8 mouse cellular contexts compared by ENCODE assay signal in genomic region chr8:10945939-10946740, GRCm38 (mm10).
DNase-seq lines count a peak whose midpoint lies in the region; ATAC-seq and TF ChIP-seq lines count a peak whose summit lies in the region.

No protein-coding gene starts in this region.

- intact Hi-C loops in gastrocnemius, adult 2 months (cut with DNase I): no loop called here
- intact Hi-C loops in left cerebral cortex, postnatal 10 days (cut with DNase I): no loop called here

- no peaks in the 10 kb centered on the region for H3K36me3 ChIP-seq in hindbrain, embryonic 16.5 days (ENCODE audit: control insufficient read depth, insufficient read depth, low read length)
- H3K36me3 ChIP-seq in megakaryocyte, embryonic 14.5 days (replicated peaks; ENCODE audit: low read length): no peaks in the 10 kb centered on the region

- H3K27me3 ChIP-seq in hindbrain, embryonic 16.5 days (replicated peaks; ENCODE audit: control insufficient read depth, insufficient read depth, low read length): peaks cover 3% of the 10 kb centered on the region; the same call in 1 of the 2 replicates
- peaks cover 29% of the 10 kb centered on the region for H3K27me3 ChIP-seq in megakaryocyte, embryonic 14.5 days (replicated peaks)

- 0 out of 2 replicates have a peak overlapping the region, but pooled peaks have one; percentile 8 for H3K4me3 ChIP-seq in cortical plate, adult 2 months (ENCODE audit: insufficient read depth, low read length)
- peak overlapping the region; percentile 62 for H3K4me3 ChIP-seq in gastrocnemius, adult 2 months
- peak overlapping the region; percentile 20 for H3K4me3 ChIP-seq in hindbrain, embryonic 16.5 days (ENCODE audit: low read length)
- H3K4me3 ChIP-seq in megakaryocyte, embryonic 14.5 days (replicated peaks): peak overlapping the region; percentile 88

- DNase-seq in T-cell, adult 2 months (ENCODE audit: low spot score): peak; percentile 77
- DNase-seq in gastrocnemius, adult 2 months: peak; percentile 94
- peak; percentile 59 to 96 for DNase-seq in left cerebral cortex, postnatal 10 days (ENCODE audit: extremely low spot score in 1 of 2, low spot score in 2 of 2)
- peak; percentile 85 to 86 for DNase-seq in right cerebral cortex, postnatal 10 days (ENCODE audit: low spot score in 2 of 2)
- peak; percentile 97 for DNase-seq in urinary bladder, postnatal 14 days (ENCODE audit: low spot score)

- H3K9ac ChIP-seq in hindbrain, embryonic 16.5 days (ENCODE audit: low read depth, low read length): peak overlapping the region; percentile 57

- no peak for TF ChIP-seq POLR2A in cortical plate, adult 2 months (IDR thresholded peaks at IDR 0.05; ENCODE audit: extremely low read depth, insufficient read depth, low read length)

- no peaks in the 10 kb centered on the region for H3K9me3 ChIP-seq in hindbrain, embryonic 16.5 days (ENCODE audit: control insufficient read depth, low read length)
- peaks cover 2% of the 10 kb centered on the region; the same call in 1 of the 2 replicates for H3K9me3 ChIP-seq in megakaryocyte, embryonic 14.5 days

- TF ChIP-seq CTCF in cortical plate, adult 2 months (IDR thresholded peaks at IDR 0.05; ENCODE audit: extremely low read depth, insufficient read depth, low read length): no peak
- TF ChIP-seq CTCF in gastrocnemius, adult 2 months (IDR thresholded peaks at IDR 0.05): no peak

- H3K27ac ChIP-seq in cortical plate, adult 2 months (ENCODE audit: insufficient read depth, low read length): no peak overlapping the region
- H3K27ac ChIP-seq in gastrocnemius, adult 2 months: peak overlapping the region; percentile 59
- peak overlapping the region; percentile 68 for H3K27ac ChIP-seq in hindbrain, embryonic 16.5 days (ENCODE audit: low read depth, low read length)

- ATAC-seq in hindbrain, embryonic 16.5 days: peak; percentile 87

- peak overlapping the region; percentile 50 for H3K4me2 ChIP-seq in hindbrain, embryonic 16.5 days (ENCODE audit: low read length)

- 0 out of 2 replicates have a peak, but pooled peaks cover 3% of the 10 kb centered on the region for H3K4me1 ChIP-seq in cortical plate, adult 2 months (ENCODE audit: control insufficient read depth, insufficient read depth, low read length)
- peaks cover 18% of the 10 kb centered on the region for H3K4me1 ChIP-seq in hindbrain, embryonic 16.5 days (ENCODE audit: control insufficient read depth, insufficient read depth, low read depth, low read length)
- H3K4me1 ChIP-seq in megakaryocyte, embryonic 14.5 days: peaks cover 52% of the 10 kb centered on the region

- WGBS in hindbrain, embryonic 16.5 days: 2% methylated on average over 23 of the region's 23 CpGs

Comparison
In these comparisons a context has a peak if more than half of its experiments do, and no peak if none do; other contexts are left out.
1. H3K4me3 ChIP-seq: peak in every context shown above with its lines; median percentile 88 in megakaryocyte, embryonic 14.5 days; 62 in gastrocnemius, adult 2 months; 20 in hindbrain, embryonic 16.5 days; 8 in cortical plate, adult 2 months.